Mouse (Mus musculus) limb, embryonic 14.5 days (tissue): ENCODE measurements at regions not wholly inside any gene's neighbourhood (a gene's known extent, or its start where the extent isn't known, plus 50 kb on each side); places are given as distances from the start of the nearest gene placed in this dataset.

Experiments
- ATAC-seq: fragments of 200-750 bp; cut with Nextera tagmentation; 2 replicates; pipeline ENCODE4 v1.8.0; 2017; ENCODE audit warnings: low read depth, moderate number of reproducible peaks, moderate TSS enrichment; ENCODE audit not compliant: low FRiP score
- DNase-seq: peaks from one replicate; pipeline ENCODE4 v3.0.0-alpha.2; 2015; ENCODE audit warnings: low spot score
- H3K27ac ChIP-seq: fragments of 300-500 bp; sonication (generic); replicated peaks from 2 replicates; pipeline ENCODE4 v1.5.1; 2014; ENCODE audit warnings: low read depth, mild to moderate bottlenecking, low read length, moderate library complexity, mixed read lengths
- H3K27me3 ChIP-seq: fragments of 300-500 bp; sonication (generic); 2 replicates; pipeline ENCODE4 v1.6.1; 2014; ENCODE audit warnings: low read length, mixed read lengths; ENCODE audit not compliant: control insufficient read depth, insufficient read depth
- H3K36me3 ChIP-seq: fragments of 300-500 bp; sonication (generic); 2 replicates; pipeline ENCODE4 v1.6.1; 2014; ENCODE audit warnings: mild to moderate bottlenecking, low read length, moderate library complexity, mixed read lengths; ENCODE audit not compliant: control insufficient read depth, insufficient read depth
- H3K4me1 ChIP-seq: fragments of 300-500 bp; sonication (generic); 2 replicates; pipeline ENCODE4 v1.6.1; 2014; ENCODE audit warnings: antibody characterized with exemption, low read length, mixed read lengths; ENCODE audit not compliant: control insufficient read depth, insufficient read depth
- H3K4me2 ChIP-seq: fragments of 300-500 bp; sonication (generic); replicated peaks from 2 replicates; pipeline ENCODE4 v1.6.1; 2014; ENCODE audit warnings: low read depth, mild to moderate bottlenecking, low read length, moderate library complexity; ENCODE audit not compliant: severe bottlenecking
- H3K4me3 ChIP-seq: fragments of 300-500 bp; sonication (generic); replicated peaks from 2 replicates; pipeline ENCODE4 v1.5.1; 2014; ENCODE audit warnings: low read length
- H3K9ac ChIP-seq: fragments of 300-500 bp; sonication (generic); 2 replicates; pipeline ENCODE4 v1.6.1; 2014; ENCODE audit warnings: mild to moderate bottlenecking, low read depth, low read length, moderate library complexity; ENCODE audit not compliant: severe bottlenecking
- H3K9me3 ChIP-seq: fragments of 300-500 bp; sonication (generic); 2 replicates; pipeline ENCODE4 v1.6.1; 2016; ENCODE audit warnings: low read length; ENCODE audit not compliant: control insufficient read depth
- POLR2A ChIP-seq: fragments of 200-500 bp; IDR thresholded peaks from 2 replicates; pipeline ENCODE4 v1.8.0; 2012; ENCODE audit warnings: inconsistent platforms, mild to moderate bottlenecking, moderate library complexity, borderline replicate concordance; ENCODE audit not compliant: insufficient read depth, insufficient read length; ENCODE audit errors: extremely low read depth
- WGBS: fragments of 180-500 bp; shearing (Covaris S2); extraction: QIAGEN DNeasy Blood & Tissue Kit; methylation state at CpG from one replicate; pipeline ENCODE4 v1.1.7; 2014; 5-methylcytosine and 5-hydroxymethylcytosine counted together

DNA sequence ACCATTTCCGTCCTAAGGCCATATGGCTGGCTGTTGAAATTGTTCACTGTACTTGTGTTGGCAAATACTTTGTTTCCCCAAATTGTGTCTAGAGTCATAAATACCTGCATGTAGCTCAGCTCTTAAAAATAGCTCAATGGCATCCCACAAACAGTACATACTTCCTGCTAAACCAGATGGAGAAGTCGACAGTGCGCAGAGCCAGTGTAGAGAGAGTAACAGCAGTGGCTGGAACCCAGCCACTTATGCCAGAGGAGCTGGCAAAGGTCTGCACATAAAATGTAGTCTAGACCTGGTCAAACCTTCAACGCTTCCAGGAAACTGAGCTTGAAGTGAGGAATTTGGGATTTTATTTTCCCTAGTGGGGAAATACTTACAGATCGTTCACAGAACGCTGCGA lies 128.5 kb upstream of the Kcnj16 start:
- DNase-seq (peak; percentile 72), ATAC-seq (peak; percentile 41; the same call in 1 of the 2 replicates)
- H3K36me3 ChIP-seq = no peaks in the 10 kb centered on the region
- H3K4me3 ChIP-seq = no peak overlapping the region
- no peak for TF ChIP-seq POLR2A
- H3K9ac ChIP-seq = no peak overlapping the region
- H3K9me3 ChIP-seq = no peaks in the 10 kb centered on the region
- H3K27me3 ChIP-seq = no peaks in the 10 kb centered on the region
- H3K4me2 ChIP-seq = no peak overlapping the region
- 0 out of 2 replicates have a peak, but pooled peaks cover 4% of the 10 kb centered on the region for H3K4me1 ChIP-seq
- 51% methylated on average over 7 of the region's 7 CpGs for WGBS
- H3K27ac ChIP-seq = no peak overlapping the region

DNA sequence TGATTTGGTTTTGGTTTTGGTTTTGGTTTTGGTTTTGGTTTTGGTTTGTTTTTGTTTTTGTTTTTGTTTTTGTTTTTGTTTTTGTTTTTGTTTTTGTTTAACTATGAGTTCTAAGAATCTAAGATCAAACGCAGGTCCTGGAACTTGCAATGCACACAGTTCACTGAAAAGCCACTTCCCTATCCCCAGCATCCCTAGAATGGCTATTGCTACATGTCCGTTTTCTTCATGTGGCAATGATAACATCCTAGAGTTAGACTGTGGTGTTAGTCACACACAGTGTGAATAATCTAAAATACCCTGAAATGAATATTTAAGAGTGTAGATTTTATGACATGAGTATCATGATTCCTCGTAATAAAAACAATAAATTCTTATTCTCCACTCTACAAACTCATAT lies 99.5 kb upstream of the Kcnj16 start:
- Histone ChIP-seq H3K9ac (no peak overlapping the region), H3K4me2 (no peak overlapping the region), H3K4me3 (no peak overlapping the region), H3K36me3 (no peaks in the 10 kb centered on the region), H3K9me3 (no peaks in the 10 kb centered on the region), H3K27me3 (no peaks in the 10 kb centered on the region), H3K27ac (no peak overlapping the region), H3K4me1 (no peaks in the 10 kb centered on the region)
- DNase-seq (no peak), ATAC-seq (no peak)
- 82% methylated on average over 3 of the region's 3 CpGs for WGBS
- TF ChIP-seq POLR2A = no peak

DNA sequence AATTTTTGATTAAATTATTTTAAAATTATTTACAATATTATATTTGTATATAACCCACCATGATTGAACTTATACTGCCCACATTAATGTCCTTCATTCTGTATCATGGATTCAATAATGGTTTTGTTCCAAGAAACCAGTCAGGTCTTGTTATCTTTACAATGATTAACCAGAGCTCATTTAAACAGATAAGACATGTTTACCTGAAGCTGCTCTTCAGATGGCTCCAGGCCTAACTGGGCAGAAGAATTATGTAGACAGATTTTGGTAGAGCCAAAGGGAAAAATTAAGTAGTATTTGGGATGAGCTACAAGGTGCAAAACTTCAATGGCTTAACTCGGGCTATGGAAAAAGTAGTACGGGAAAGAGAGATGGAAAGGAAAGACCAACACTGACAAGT lies 97.7 kb upstream of the Kcnj16 start:
- no peak overlapping the region for H3K4me2 ChIP-seq
- TF ChIP-seq POLR2A = no peak
- no peak overlapping the region for H3K27ac ChIP-seq
- no peaks in the 10 kb centered on the region for H3K9me3 ChIP-seq
- H3K9ac ChIP-seq = no peak overlapping the region
- no peaks in the 10 kb centered on the region for H3K36me3 ChIP-seq
- no peaks in the 10 kb centered on the region for H3K4me1 ChIP-seq
- H3K27me3 ChIP-seq = no peaks in the 10 kb centered on the region
- no peak for ATAC-seq
- WGBS = 92% methylated on average over 2 of the region's 2 CpGs
- DNase-seq = no peak
- no peak overlapping the region for H3K4me3 ChIP-seq

DNA sequence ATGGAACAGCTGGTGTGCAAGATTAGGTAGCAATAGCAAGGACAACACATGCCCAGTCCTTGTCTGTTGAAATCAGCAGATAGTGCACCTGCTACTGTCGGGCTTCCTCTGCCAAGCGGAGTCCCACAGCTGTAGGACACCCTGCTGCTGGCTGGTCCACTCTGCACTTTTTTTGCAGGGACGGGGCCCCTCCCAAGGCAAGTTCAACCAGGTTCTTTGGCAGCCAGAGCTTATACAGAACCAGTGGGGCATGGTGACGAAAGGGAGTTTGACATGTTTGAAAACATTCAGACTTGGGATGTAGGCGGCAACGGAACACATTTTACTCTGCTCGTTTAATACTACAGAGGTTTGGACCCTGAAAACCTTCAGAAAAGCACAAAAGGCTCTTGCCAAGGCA lies 93.2 kb upstream of the Kcnj16 start:
- no peaks in the 10 kb centered on the region for H3K27me3 ChIP-seq
- no peaks in the 10 kb centered on the region for H3K4me1 ChIP-seq
- ATAC-seq = no peak
- H3K4me3 ChIP-seq = no peak overlapping the region
- no peaks in the 10 kb centered on the region for H3K36me3 ChIP-seq
- H3K9ac ChIP-seq = no peak overlapping the region
- no peak for TF ChIP-seq POLR2A
- H3K27ac ChIP-seq = no peak overlapping the region
- no peaks in the 10 kb centered on the region for H3K9me3 ChIP-seq
- 83% methylated on average over 7 of the region's 7 CpGs for WGBS
- no peak for DNase-seq
- H3K4me2 ChIP-seq = no peak overlapping the region

DNA sequence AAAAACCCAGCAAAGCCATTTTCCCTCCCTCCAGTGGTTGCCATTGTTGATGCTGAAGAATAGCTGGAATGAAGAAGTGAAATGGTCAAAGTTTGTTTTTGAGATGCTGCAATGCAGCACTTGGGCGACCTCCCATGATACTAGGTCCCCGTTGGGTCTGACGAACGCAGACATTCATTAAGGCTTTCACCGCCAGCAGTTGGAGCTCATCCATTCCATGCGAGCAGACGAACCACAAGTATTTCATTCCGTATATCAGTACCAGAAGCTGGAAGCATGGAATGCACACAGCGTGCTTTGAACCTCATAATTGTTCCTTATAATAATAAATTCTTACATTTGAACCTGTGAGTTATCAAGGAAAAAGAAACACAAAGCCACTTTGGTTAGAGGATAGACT lies 86.9 kb upstream of the Kcnj16 start:
- no peaks in the 10 kb centered on the region for H3K27me3 ChIP-seq
- ATAC-seq (no peak), DNase-seq (no peak)
- H3K4me1 ChIP-seq = no peaks in the 10 kb centered on the region
- no peak overlapping the region for H3K4me2 ChIP-seq
- H3K9ac ChIP-seq = no peak overlapping the region
- H3K27ac ChIP-seq = no peak overlapping the region
- no peaks in the 10 kb centered on the region for H3K36me3 ChIP-seq
- H3K4me3 ChIP-seq = no peak overlapping the region
- WGBS = 85% methylated on average over 9 of the region's 9 CpGs
- H3K9me3 ChIP-seq = no peaks in the 10 kb centered on the region
- TF ChIP-seq POLR2A = no peak
